Mouse (Mus musculus): ENCODE data around the gene Polr1c.

- TF ChIP-seq POLR2A (IDR thresholded peaks at IDR 0.05; ENCODE audit: borderline replicate concordance, extremely low read depth, low read depth, low read length) (no peak), CTCF (IDR thresholded peaks at IDR 0.05; ENCODE audit: insufficient read depth, low read length) (peak; percentile 39; the same call in 1 of the 2 replicates)
Observed at GRCm38 (mm10) chr17:46252571-46253451, 5.0 kb upstream of the Polr1c start.
